Mouse (Mus musculus): Measurements from ENCODE around the gene Ftl1.

- TF ChIP-seq CTCF (IDR thresholded peaks at IDR 0.05; ENCODE audit: control insufficient read depth, insufficient read depth, low read length) (no peak), POLR2A (IDR thresholded peaks at IDR 0.05; ENCODE audit: borderline replicate concordance, control insufficient read depth, low read depth, low read length) (no peak)
Observed at GRCm38 (mm10) chr7:45454971-45455370, 4.7 kb downstream of the Ftl1 start.
